Mouse (Mus musculus) retina, postnatal 7 days (tissue): ENCODE measurements around the gene Rnf5.
A peak's percentile ranks its signal among the peaks of the same experiment; 100 is the strongest.

ENCODE experiments used
- DNase-seq: peaks from one replicate; pipeline ENCODE4 v3.0.0-alpha.2; 2012; ENCODE audit warnings: low read depth, low spot score

Gene Rnf5

GRCm38 (mm10) chr17:34605609-34606008 lies 2.1 kb upstream of the Rnf5 start:
- peak; percentile 88 for DNase-seq

GRCm38 (mm10) chr17:34604511-34605237 lies 1.2 kb upstream of the Rnf5 start:
- DNase-seq = no peak

- peak; percentile 100 for DNase-seq
These were observed 595 bp upstream of the Rnf5 start, which contains the start of gene Agpat1 for GRCm38 (mm10) chr17:34604061-34604508. Gene Agpat1 (plus strand): TSS chr17:34604262.

- no peak for DNase-seq
These were observed 1.7 kb downstream of the Rnf5 start for GRCm38 (mm10) chr17:34601796-34602195.

- no peak for DNase-seq
These were observed 3.6 kb downstream of the Rnf5 start for GRCm38 (mm10) chr17:34599891-34600290.

GRCm38 (mm10) chr17:34597566-34598095 lies 5.9 kb downstream of the Rnf5 start, which contains the start of gene Ager:
Gene Ager (plus strand): TSS chr17:34597862.
- no peak for DNase-seq

- no peak for DNase-seq
These were observed 7.4 kb downstream of the Rnf5 start for GRCm38 (mm10) chr17:34596098-34596497.

- DNase-seq = no peak
These were observed 9.6 kb downstream of the Rnf5 start for GRCm38 (mm10) chr17:34593752-34594525.

GRCm38 (mm10) chr17:34592581-34593549 lies 10.6 kb downstream of the Rnf5 start:
- DNase-seq = no peak

GRCm38 (mm10) chr17:34591994-34592375 lies 11.5 kb downstream of the Rnf5 start:
- peak; percentile 79 for DNase-seq

- no peak for DNase-seq
These were observed 12.2 kb downstream of the Rnf5 start, which contains the start of gene Pbx2 for GRCm38 (mm10) chr17:34591029-34591993. Gene Pbx2 (plus strand): TSS chr17:34591266.

GRCm38 (mm10) chr17:34590154-34590987 lies 13.1 kb downstream of the Rnf5 start:
- DNase-seq = no peak

GRCm38 (mm10) chr17:34589681-34590101 lies 13.8 kb downstream of the Rnf5 start, which contains the start of gene Gpsm3:
Gene Gpsm3 (plus strand): TSS chr17:34589806.
- DNase-seq = no peak

- DNase-seq = no peak
These were observed 14.3 kb downstream of the Rnf5 start for GRCm38 (mm10) chr17:34589206-34589605.

- DNase-seq = no peak
These were observed 14.7 kb downstream of the Rnf5 start for GRCm38 (mm10) chr17:34588767-34589166.

- DNase-seq = no peak
These were observed 15.7 kb downstream of the Rnf5 start for GRCm38 (mm10) chr17:34587814-34588213.

- DNase-seq = peak; percentile 92
These were observed 16.1 kb downstream of the Rnf5 start for GRCm38 (mm10) chr17:34587423-34587811.

- DNase-seq = peak; percentile 74
These were observed 16.6 kb downstream of the Rnf5 start for GRCm38 (mm10) chr17:34586796-34587422.
